Mouse (Mus musculus) gastrocnemius, postnatal 14 days (tissue): ENCODE measurements around the gene Dock4. TPM values are rescaled to one million over a fixed set of nuclear protein-coding genes. Genes with fewer than 3 reads are reported as not detected.

ENCODE experiments used
- DNase-seq: peaks from one replicate; pipeline ENCODE4 v3.0.0; 2021; ENCODE audit warnings: mixed read lengths
- intact Hi-C: fragments of 180-260 bp; cut with DNase I; formaldehyde crosslinking; loops from one replicate; pipeline ENCODE4 v1.15.1; 2025; ENCODE audit warnings: low total_unique reads
- total RNA-seq, 2 experiments: library from RNA; stranded (reverse); gene quantifications; 2 replicates each; pipeline ENCODE4 v1.2.3; 2021

Dock4 gene
- total RNA-seq, 2 experiments from 2014 or later = 14.8 to 15.9 TPM

DNA sequence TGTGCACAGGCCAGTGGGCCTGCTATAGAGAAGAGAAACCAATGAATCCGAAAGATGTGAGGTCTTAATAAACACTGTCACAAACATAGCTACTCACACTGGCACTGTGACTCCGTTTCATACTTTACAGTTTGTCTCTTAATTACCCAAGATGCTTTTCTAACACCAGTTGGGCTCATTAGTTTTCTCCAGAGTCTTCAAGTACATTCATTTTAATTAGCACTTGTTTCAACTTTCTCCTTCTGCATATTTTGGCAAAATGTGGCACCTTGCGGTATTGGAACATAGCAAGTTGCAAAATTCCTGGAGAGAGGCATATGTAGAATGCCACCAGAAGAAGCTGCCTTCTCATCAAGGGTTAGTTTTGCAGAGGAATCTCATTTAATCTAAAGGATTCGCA is 252.6 kb downstream of the Dock4 start:
- intact Hi-C loops = loop anchor here (10.0 kb wide), 1 partner anchor 444 kb away; no protein-coding TSS in a partner anchor
- no peak for DNase-seq

DNA sequence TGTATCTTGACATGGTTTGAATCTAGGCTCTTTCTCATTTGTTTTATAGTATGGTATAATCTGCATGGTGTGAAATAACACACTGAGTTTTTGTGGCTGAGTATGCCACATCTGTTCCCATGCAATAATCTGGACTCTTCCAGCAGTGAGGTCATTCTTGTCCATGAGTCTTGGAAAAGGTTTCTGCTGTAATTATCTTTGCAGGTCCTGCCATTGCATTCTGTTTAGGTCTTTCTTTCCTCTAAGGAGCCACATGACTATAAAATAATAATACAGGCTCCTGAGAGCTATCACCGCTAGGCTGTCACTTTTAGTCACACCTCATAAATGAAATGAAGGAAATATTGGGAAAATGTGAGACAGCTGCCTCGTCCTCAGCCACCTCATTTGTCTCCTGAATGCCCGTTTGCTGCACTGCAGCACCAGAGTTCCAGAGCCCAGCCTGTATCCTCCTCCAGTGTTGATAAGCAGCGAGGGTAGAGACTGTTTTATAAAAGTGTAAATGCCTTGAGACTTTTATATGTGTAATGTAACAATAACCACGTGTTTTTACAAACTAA is 256.6 kb downstream of the Dock4 start:
- intact Hi-C loops = no loop called here
- no peak for DNase-seq

DNA sequence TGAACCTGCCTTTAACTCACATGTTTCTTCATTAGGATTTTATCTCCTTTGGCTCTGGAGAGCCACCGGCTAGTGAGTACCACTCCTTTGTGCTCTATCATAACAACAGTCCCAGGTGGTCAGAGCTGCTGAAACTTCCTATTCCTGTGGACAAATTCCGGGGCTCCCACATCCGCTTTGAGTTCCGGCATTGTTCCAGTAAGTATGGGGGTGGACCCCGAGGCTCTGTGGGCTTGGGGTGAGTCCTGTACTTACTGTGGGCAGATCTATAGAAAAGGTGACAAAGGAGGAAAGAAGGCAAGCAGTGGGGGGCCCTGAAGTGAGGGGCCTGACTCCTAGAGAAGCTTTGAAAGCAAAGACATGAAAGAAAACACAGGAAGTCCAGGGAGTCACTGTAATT is 258.5 kb downstream of the Dock4 start:
- DNase-seq = no peak
- intact Hi-C loops = no loop called here

DNA sequence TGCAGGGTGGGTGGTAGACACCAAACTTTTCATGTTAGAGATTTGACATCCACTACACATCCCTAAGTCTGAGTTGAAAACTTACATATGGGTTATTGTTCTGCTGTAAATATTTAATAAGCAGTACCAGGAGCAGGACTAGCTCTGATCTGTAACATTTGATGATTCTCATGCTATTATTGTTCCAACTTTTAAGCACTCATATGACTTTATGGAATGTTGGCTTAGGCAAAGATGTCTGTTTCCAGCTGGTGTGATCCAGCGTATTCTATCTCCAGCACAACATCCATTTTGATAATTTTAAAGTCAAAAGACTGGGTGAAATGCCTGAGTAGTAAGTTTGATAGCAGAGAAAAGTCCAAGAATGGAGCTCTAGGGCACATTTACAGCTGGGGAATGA is 261.4 kb downstream of the Dock4 start:
- DNase-seq = no peak
- intact Hi-C loops = no loop called here

DNA sequence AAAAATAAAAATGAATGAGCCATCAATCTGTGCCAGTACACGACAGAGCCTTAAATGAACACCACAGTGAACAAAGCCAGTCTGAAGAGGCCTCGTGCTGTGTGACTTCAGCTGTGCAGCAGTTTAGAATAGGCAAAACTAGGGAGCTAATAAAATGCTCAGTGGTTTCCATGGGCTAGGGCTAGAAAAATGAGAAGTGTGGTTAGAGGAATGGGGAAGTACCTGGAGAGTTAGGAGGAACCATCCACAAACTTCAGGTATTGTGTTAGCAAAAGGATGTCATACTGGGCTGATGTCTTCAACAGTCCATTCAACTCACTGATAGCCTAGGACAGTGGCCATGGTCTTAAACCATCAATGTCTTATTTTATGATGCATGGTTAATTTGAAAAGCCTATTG is 263.3 kb downstream of the Dock4 start:
- DNase-seq = no peak
- intact Hi-C loops = no loop called here

DNA sequence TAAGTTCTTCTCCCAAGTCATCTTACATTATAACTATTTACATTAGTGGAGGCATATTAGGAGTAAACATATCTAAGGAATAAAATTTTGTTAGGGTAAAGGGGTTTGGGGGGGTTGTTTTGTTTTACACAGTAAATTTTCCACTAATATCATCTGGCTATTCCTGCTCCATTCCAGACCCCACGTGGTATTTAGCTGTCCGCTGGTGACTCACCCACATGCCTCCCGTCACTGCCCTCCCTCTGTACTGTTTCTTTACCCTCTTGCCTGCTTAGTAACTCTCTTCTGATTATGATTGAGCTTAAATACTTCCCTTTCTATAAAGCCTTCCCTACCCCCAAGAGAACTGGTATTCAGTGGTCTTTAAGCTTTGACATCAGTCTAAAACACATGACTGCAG is 266.5 kb downstream of the Dock4 start:
- intact Hi-C loops = no loop called here
- DNase-seq = no peak

DNA sequence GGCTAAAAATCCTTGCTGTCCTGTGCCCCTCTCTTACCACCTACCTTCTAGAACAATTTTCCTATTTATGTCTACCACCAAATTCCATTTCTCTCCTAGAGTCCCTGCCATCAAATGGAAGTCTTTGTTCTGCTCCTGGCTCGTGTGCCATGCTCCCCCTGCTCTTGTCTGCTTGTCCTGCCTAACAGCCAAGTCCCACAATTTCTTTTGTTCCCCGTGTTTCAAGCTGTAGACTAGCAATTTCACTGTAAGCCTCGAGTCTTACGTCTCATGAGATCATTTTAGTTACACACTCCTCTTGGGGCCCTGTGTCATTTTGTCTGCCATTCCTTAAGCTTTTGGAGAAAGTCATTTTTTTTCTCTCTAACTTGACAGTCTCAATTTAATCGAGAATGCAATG is 268.5 kb downstream of the Dock4 start:
- intact Hi-C loops = no loop called here
- DNase-seq = no peak

DNA sequence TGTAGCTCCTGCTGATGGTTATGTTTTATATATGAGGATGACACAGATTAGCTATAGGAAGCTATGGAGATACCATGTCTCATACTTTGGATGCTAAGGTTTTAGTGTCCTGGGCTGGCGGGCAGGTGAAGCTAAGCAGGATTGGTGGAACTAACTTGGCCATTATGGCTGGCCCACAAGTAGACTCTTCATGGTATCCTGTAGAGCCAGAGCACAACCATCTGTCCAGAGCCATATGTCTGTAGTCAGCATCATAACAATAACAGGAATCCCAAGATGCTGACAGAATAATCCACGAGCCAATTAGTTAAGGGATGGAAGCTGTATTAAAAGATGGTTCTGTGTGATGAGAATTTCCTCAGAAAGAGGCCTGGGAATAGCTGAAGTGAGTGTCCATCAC is 269.4 kb downstream of the Dock4 start:
- DNase-seq = no peak
- intact Hi-C loops = no loop called here

DNA sequence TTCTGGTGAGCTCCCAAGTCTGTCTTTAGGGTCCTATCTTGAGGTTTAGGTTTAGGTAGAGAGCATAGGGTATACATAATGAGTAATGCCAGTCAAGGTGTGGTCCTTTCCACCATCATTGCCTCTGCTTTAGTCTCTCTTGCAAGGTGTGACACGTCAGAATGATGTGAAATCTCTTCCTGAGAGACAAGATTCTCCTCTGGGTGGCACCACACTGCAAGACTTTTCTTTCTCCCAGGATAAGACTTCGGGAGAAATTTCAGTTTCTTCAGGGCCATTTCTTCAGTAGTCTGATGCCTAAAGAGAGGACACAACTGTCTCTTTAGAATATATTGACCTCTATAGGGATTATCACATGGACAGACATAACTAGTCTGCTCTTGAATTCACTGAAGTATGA is 282.6 kb downstream of the Dock4 start:
- intact Hi-C loops = no loop called here
- no peak for DNase-seq

DNA sequence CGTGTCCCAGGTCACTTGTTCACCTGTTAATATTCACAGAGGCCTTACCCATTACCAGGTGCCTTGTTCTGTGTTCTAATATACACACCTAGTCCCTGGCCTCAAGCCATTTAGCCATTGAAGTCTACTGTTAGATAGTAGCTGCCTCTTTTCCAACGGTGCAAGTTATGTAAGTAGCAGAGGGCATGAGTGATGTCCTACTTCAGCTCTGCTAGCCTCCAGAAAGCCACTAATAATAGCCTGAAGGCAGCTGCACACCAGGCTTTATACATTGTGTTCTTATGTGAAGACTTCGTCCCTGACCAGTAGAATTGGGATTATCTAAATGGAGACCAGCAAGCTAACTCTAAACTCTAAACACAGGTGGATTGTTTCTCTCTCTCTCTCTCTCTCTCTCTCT is 285.0 kb downstream of the Dock4 start:
- intact Hi-C loops = no loop called here
- no peak for DNase-seq

DNA sequence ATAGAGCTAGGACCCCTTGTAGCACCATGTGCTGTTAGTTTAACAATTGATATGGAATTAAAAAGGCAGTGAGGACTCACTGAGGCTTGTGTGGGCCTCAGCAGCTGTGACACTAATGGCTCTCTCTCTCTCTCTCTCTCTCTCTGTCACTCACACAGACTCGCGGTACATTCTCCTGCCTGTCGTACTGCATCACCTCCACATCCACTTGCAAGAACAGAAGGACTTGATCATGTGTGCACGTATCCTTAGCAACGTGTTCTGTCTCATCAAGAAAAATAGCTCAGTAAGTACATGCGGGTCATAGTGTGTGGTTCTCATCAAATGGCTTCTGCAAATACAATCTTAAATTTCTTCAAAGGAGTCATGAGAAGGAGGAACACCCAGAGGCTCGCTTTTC is 299.7 kb downstream of the Dock4 start:
- no peak for DNase-seq
- intact Hi-C loops = no loop called here

DNA sequence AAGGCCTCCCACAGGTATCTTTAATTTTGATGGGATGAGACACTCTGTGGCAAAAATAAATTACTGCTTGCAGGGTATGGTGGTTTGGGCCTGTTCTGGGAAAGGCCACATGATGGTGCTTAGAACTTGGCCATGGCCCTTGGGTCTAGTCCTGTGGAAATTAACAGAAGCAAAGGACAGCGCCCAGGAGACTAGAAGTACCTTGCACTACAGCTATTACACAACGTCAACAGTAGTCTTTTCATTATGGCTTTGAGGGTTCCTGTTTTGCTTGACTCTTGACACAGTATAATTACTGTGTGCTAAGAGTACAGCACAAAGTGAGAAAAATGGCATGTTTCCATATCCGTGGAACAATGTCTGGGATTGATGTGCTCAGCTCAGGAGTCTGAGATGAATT is 300.3 kb downstream of the Dock4 start:
- DNase-seq = no peak
- intact Hi-C loops = no loop called here

DNA sequence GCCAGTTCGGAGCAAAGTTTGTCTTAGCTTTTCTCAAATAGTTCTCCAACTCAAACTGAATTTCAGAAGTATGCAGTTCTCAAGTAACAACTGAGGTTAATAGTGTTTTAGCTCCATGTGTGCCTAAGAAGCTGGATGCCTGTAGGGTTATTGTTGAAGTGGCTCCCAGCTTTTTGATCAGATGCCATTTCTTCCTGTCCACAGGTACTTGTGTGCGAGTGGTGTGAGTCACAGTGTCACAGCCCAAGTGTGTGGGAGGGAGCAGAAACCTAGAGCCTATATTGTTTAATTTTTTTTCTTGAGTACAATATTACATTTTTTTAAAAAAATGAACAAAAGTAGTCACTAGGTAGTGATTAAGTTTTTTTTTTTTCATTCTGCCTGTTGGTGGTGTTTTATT is 313.5 kb downstream of the Dock4 start:
- no peak for DNase-seq

DNA sequence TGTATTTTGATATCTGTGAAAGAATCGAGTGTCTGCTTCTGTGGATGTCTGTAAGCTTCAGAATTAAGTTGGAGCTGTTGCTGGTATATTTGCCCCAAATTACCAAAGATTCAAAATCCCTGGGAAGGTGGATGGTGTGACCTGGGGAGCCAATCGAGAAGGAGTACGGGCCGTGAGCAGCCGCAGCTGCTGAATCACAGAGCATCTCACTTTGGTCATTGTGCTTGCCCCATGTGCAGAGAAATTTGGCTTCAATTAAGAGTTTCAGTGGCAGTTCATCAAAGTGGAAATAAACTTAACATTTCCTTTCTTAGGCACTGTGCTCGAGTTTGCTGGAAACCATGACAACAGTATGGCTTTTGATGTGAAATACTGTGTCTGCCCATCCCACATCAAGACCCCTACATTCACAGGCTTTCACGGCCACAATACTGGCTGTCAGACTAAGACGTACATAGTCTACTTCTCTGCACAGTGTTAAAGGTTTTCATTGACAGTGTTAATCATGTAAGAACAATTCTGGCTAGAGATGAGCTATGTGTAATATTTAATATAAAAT is 321.6 kb downstream of the Dock4 start:
- intact Hi-C loops = no loop called here
- DNase-seq = no peak

More for the DNA sequence above, 313.5 kb downstream of the Dock4 start:
- intact Hi-C loops = no loop called here

DNA sequence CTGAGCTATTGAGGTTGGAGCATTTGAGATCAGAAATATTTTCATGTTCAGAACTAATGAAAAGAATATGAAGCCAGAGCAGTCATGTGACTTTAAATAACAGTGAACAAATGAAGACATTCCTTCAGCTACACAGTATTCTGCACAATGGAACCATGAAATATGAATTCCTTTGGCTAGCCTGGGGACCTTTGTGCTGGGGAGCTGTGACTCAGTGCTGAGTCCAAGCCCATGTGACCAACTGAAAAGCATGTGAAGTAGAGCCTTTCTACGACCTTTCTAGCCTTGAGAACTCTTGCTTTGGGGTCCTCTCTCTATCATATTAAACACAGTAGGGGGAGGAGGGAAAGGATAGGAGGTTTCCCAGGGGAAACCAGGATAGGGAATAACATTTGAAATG is 327.3 kb downstream of the Dock4 start:
- intact Hi-C loops = no loop called here
- no peak for DNase-seq

DNA sequence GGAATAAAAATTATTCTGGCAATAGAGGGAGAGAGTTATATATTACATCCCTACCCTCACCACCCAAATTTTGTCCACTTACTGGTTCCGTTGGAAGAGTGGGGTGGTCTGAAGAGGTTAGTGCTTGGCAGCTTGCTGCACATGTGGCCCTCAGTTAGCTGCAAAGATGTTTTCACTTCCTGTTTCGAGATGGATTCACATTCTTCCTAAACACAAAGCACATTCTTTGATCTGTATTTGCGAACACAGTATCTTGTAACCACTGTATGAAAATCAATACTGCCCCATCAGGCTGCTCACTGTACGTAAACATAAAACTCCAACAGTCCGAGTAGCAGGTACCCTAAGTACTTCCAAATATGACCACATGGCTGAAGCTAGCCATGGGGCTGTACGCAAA is 335.8 kb downstream of the Dock4 start:
- intact Hi-C loops = no loop called here
- DNase-seq = no peak

DNA sequence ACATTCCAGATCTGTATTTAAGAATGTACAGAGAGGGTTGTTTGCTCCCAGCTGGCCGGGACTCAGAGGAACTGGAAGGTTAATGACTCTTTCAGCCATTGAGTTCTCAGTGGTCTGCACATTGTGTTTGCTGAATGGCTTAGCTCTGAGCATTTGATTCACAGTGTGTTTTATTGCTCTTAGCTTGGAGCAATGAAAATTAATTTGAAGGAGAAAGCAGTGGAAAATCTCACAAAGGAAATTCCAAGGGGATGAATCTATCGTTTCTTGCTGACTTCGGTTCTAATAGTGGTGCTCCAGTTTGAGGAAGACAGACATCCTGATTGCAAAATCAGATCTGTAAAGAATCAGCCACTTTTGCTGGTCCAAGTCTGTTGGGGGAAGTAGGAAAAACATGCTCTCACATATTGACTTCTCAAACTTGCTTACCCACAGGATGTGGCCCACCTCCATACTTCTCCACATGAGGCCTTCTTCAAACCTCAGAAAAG is 342.9 kb downstream of the Dock4 start:
- intact Hi-C loops = no loop called here
- no peak for DNase-seq

DNA sequence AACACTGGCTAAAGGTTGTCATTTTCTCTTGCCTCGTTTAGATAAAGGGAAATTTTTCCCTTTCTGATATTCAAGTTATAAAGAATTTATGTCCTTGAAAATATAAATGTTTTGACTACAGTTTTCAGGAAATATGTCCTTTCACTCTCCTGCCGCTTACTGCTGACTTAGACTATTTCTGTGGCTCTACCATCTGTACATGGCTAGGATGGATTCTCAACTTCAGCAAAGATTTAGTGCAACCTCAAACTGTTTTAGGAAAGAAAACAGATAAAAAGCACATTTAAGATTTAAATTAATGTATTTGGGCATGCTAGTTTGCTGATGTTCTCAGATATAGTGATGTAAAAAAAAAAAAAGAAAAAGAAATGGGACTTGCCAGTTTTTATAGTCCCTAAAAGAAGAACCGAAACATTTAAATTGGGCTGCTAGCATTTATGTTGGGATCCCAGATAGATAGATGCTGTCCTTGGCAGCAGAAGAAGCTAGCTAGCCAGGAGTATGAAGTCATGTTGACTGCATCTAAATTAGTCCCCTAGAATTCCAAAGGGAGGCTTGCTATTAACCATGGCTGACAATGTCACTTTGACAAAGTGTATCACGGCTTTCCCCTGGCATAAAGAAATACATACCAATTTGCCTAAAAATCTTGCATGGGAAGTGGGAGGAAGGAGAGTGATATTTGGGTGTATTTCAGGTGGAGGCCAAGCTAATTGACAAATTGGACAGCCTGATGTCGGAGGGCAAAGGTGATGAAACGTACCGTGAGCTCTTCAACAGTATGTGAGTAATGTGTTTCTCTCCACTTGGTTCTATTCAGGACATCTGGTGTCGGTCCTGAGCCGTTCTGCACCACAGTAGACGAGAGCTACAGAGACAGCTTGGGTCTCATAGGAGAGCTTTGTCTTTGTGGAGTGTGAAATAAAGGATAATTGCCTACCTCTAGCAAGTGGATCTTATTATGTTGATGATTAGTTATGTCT is 343.9 kb downstream of the Dock4 start:
- intact Hi-C loops = no loop called here
- no peak for DNase-seq

DNA sequence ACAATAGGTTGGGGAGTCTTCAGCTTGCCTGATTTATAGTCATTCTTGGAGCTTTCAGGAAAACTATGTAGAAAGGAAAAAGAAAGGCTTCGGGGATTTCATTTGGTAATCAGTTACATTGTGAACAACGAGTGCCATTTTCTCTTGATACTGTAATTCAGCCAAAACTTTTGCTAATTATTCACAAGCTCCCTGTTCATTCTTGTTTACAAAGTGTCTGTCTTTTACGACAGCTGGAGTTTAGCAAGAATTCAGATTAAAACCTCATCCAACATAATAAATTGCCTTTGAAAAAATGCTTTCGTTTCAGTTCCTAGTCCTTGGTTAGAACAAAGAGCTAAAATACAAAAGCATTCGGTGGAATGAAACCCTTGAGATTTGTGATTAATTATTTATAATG is 345.5 kb downstream of the Dock4 start:
- no peak for DNase-seq
- intact Hi-C loops = no loop called here

DNA sequence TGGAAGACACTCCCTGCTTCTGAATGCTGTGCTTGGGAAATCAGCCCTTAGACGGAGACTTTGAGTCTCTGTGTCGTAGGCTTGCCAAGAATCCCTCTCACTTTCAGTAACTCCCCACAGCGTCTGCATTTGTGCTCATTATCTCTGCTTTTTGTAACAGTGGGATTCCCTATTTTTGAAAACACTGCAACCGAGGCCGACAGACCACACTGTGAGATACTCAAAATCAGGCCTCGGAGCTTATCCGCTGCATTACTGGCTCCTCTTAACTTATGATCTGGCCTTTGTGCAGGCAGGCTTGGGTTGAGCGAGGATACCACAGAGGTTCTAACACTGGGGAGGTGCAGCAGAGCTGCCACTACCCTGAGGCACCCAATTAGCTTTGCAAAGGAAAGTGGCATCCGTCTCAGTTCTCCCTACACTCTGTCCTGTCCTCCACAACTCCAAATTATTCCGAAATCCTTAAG is 346.5 kb downstream of the Dock4 start:
- DNase-seq = no peak
- intact Hi-C loops = no loop called here

DNA sequence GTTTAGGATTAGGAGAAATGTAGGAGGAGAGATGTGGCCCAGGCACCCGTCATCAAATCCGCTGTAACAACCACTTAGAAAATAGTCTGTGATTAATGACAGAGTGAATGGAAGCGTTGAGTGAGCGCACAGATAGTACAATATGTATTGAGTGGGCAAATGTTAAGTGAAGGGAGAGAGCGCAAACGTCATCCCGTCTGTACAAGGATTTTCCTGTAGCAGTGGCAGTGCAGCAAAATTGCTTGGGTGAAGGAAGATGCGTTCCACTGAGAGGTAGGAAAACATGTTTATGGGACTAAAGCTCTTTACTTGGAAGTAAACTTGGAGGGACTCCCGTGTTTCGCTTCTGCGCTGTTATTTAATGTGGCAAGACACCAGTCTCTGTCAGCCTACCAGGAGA is 348.3 kb downstream of the Dock4 start:
- intact Hi-C loops = no loop called here
- no peak for DNase-seq
